Mouse (Mus musculus): ENCODE results near the gene Alpk1. TPM values are rescaled to one million over a fixed set of nuclear protein-coding genes. Genes with fewer than 3 reads are reported as not detected.

Alpk1 gene
- polyA plus RNA-seq (2015; fragmentation: Nextera tagmentation; extraction: Ambion mirVana) = 0.61 and 0.75 TPM in 2 replicates

DNA sequence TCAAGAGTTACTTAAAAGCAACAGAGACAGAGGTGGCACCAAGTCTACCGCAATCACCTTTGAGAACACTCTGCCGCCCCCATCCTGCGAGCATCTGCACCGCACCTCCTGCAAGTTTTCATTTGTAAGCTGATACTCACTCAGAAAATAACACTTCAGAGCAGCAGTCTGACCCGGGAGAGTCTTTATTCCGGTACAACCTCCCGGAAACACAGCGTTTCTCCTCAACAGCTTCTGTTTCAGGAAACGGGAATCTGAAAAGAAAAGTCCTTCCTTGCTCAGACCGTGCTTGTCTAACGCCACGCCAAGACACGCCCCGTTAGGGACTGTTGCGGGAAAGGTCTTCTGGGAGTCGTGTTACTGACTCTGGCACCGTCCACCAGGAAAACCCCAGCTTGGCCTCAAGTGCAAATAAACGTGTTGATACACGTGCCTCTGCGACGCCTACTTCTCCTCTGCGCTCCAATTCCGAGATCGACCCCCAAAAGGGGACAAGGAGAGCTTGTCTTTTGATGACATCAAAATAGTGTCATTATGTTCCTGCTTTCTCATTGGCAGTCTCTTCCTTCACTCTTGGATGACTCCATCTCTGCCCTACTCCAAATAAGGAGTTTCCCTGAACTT lies at the start of gene Alpk1:
Gene Alpk1, minus strand, starts transcription at position 507 of the 624 bp plus-strand sequence.
- under 1% methylated on average over 24 of the region's 24 CpGs for WGBS
- Histone ChIP-seq H3K4me2 (ENCODE audit: low read length) (peak within 1 kb of the TSS; percentile 68), H3K4me1 (replicated peaks; ENCODE audit: insufficient read depth, low read length) (no peaks in the 10 kb centered on the region), H3K27ac (peak within 1 kb of the TSS; percentile 47; the same call in 1 of the 2 replicates), H3K36me3 (ENCODE audit: insufficient read depth, low read length) (no peaks in the 10 kb centered on the region), H3K9me3 (replicated peaks; ENCODE audit: low read length) (no peaks in the 10 kb centered on the region), H3K9ac (ENCODE audit: low read depth, low read length) (peak within 1 kb of the TSS; percentile 53), H3K4me3 (replicated peaks; ENCODE audit: low read depth, low read length) (peak within 1 kb of the TSS; percentile 44), H3K27me3 (ENCODE audit: insufficient read depth, low read length) (no peaks in the 10 kb centered on the region)
- ATAC-seq (replicated peaks; ENCODE audit: low FRiP score, low read depth) = peak; percentile 87
- peak; percentile 56 for TF ChIP-seq CTCF (IDR thresholded peaks at IDR 0.05; ENCODE audit: low read depth)
- peak; percentile 90 for DNase-seq (ENCODE audit: low spot score)

- no peak for TF ChIP-seq CTCF (IDR thresholded peaks at IDR 0.05; ENCODE audit: low read depth)
- peak overlapping the region; percentile 65 for H3K27ac ChIP-seq
- no peaks in the 10 kb centered on the region for H3K9me3 ChIP-seq (replicated peaks; ENCODE audit: low read length)
- ATAC-seq (replicated peaks; ENCODE audit: low FRiP score, low read depth) = peak; percentile 83
- WGBS = 22% methylated on average over 7 of the region's 7 CpGs
- H3K4me1 ChIP-seq (replicated peaks; ENCODE audit: insufficient read depth, low read length) = peaks cover 10% of the 10 kb centered on the region; the same call in 1 of the 2 replicates
- peak overlapping the region; percentile 18; the same call in 1 of the 2 replicates for H3K4me2 ChIP-seq (ENCODE audit: low read length)
- H3K9ac ChIP-seq (ENCODE audit: low read depth, low read length) = no peak overlapping the region
- peak; percentile 73 for DNase-seq (ENCODE audit: low spot score)
- H3K36me3 ChIP-seq (ENCODE audit: insufficient read depth, low read length) = 0 out of 2 replicates have a peak, but pooled peaks cover 2% of the 10 kb centered on the region
- no peak overlapping the region for H3K4me3 ChIP-seq (replicated peaks; ENCODE audit: low read depth, low read length)
- H3K27me3 ChIP-seq (ENCODE audit: insufficient read depth, low read length) = no peaks in the 10 kb centered on the region
Observed at GRCm38 (mm10) chr3:127827123-127827522, 46.8 kb upstream of the Alpk1 start.

DNA sequence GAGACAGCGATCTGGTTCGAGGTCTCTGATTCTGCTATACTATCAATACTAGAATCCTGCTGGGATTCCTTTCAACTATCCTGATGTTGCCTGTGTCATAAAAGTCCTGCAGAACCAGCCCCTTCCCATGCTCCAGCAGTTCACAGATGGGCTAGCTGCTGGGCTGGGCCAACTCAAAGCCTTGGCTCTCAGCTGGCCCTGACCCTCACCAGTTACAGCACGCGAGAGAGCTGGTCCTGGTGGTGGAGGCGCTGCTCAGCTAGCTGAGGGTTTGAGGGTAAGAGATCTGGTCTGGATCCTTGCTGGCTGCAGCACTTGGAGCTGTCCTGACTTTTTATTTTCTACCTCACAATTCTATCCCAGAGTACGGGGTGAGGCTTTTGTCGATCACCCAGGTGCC lies 46.2 kb upstream of the Alpk1 start:
- Histone ChIP-seq H3K4me3 (replicated peaks; ENCODE audit: low read depth, low read length) (no peak overlapping the region), H3K4me1 (replicated peaks; ENCODE audit: insufficient read depth, low read length) (peaks cover 10% of the 10 kb centered on the region; the same call in 1 of the 2 replicates), H3K9me3 (replicated peaks; ENCODE audit: low read length) (no peaks in the 10 kb centered on the region), H3K27me3 (ENCODE audit: insufficient read depth, low read length) (no peaks in the 10 kb centered on the region), H3K4me2 (ENCODE audit: low read length) (no peak overlapping the region), H3K9ac (ENCODE audit: low read depth, low read length) (0 out of 2 replicates have a peak overlapping the region, but pooled peaks have one; percentile 4), H3K27ac (peak overlapping the region; percentile 65; the same call in 1 of the 2 replicates), H3K36me3 (ENCODE audit: insufficient read depth, low read length) (0 out of 2 replicates have a peak, but pooled peaks cover 3% of the 10 kb centered on the region)
- DNase-seq (ENCODE audit: low spot score) (no peak), ATAC-seq (replicated peaks; ENCODE audit: low FRiP score, low read depth) (no peak; the same call in 1 of the 2 replicates)
- WGBS = 64% methylated on average over 7 of the region's 7 CpGs
- no peak for TF ChIP-seq CTCF (IDR thresholded peaks at IDR 0.05; ENCODE audit: low read depth)

GRCm38 (mm10) chr3:127823886-127824863 lies 43.8 kb upstream of the Alpk1 start:
- Histone ChIP-seq H3K27me3 (ENCODE audit: insufficient read depth, low read length) (no peaks in the 10 kb centered on the region), H3K4me3 (replicated peaks; ENCODE audit: low read depth, low read length) (no peak overlapping the region), H3K4me2 (ENCODE audit: low read length) (no peak overlapping the region), H3K9ac (ENCODE audit: low read depth, low read length) (no peak overlapping the region), H3K9me3 (replicated peaks; ENCODE audit: low read length) (no peaks in the 10 kb centered on the region), H3K27ac (no peak overlapping the region), H3K36me3 (ENCODE audit: insufficient read depth, low read length) (0 out of 2 replicates have a peak, but pooled peaks cover 3% of the 10 kb centered on the region), H3K4me1 (replicated peaks; ENCODE audit: insufficient read depth, low read length) (peaks cover 10% of the 10 kb centered on the region; the same call in 1 of the 2 replicates)
- WGBS = 81% methylated on average over 17 of the region's 17 CpGs
- ATAC-seq (replicated peaks; ENCODE audit: low FRiP score, low read depth) (no peak), DNase-seq (ENCODE audit: low spot score) (no peak)
- TF ChIP-seq CTCF (IDR thresholded peaks at IDR 0.05; ENCODE audit: low read depth) = no peak

GRCm38 (mm10) chr3:127821209-127821608 lies 40.9 kb upstream of the Alpk1 start:
- WGBS = 85% methylated on average over 5 of the region's 5 CpGs
- no peak for DNase-seq (ENCODE audit: low spot score)
- TF ChIP-seq CTCF (IDR thresholded peaks at IDR 0.05; ENCODE audit: low read depth) = no peak

DNA sequence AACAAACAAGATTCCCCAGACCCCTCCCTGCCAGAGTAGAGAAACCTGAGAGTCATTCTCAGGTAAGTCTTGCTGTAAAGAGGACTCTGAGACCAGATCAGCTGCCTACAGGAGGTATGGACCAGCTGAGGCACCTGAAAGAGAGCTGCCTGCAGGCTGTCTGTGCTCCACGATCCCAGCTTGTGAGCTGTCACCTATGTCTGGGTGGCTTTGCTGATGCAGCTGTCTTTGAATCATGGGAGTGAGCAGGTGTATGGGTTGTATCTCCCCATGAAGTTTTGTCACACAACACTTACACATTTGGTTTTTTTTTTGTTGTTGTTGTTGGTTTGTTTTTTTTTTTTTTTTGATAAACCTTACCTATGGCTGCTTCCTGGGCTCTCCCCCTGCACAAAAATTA lies 40.1 kb upstream of the Alpk1 start:
- Histone ChIP-seq H3K27ac (no peak overlapping the region), H3K4me3 (replicated peaks; ENCODE audit: low read depth, low read length) (no peak overlapping the region), H3K27me3 (ENCODE audit: insufficient read depth, low read length) (no peaks in the 10 kb centered on the region), H3K9ac (ENCODE audit: low read depth, low read length) (no peak overlapping the region), H3K9me3 (replicated peaks; ENCODE audit: low read length) (no peaks in the 10 kb centered on the region), H3K36me3 (ENCODE audit: insufficient read depth, low read length) (0 out of 2 replicates have a peak, but pooled peaks cover 3% of the 10 kb centered on the region), H3K4me1 (replicated peaks; ENCODE audit: insufficient read depth, low read length) (no peaks in the 10 kb centered on the region), H3K4me2 (ENCODE audit: low read length) (no peak overlapping the region)
- WGBS = 80% methylated on average over 1 of the region's 1 CpGs
- TF ChIP-seq CTCF (IDR thresholded peaks at IDR 0.05; ENCODE audit: low read depth) = no peak
- ATAC-seq (replicated peaks; ENCODE audit: low FRiP score, low read depth) (no peak), DNase-seq (ENCODE audit: low spot score) (no peak)

More at GRCm38 (mm10) chr3:127821209-127821608, 40.9 kb upstream of the Alpk1 start:
- H3K27ac ChIP-seq = no peak overlapping the region
- no peak overlapping the region for H3K9ac ChIP-seq (ENCODE audit: low read depth, low read length)
- no peak overlapping the region for H3K4me2 ChIP-seq (ENCODE audit: low read length)
- no peak for ATAC-seq (replicated peaks; ENCODE audit: low FRiP score, low read depth)
- no peaks in the 10 kb centered on the region for H3K27me3 ChIP-seq (ENCODE audit: insufficient read depth, low read length)
- no peaks in the 10 kb centered on the region for H3K4me1 ChIP-seq (replicated peaks; ENCODE audit: insufficient read depth, low read length)
- H3K36me3 ChIP-seq (ENCODE audit: insufficient read depth, low read length) = 0 out of 2 replicates have a peak, but pooled peaks cover 3% of the 10 kb centered on the region
- H3K4me3 ChIP-seq (replicated peaks; ENCODE audit: low read depth, low read length) = no peak overlapping the region
- no peaks in the 10 kb centered on the region for H3K9me3 ChIP-seq (replicated peaks; ENCODE audit: low read length)

Data from kidney, postnatal 0 days (tissue).